Mouse (Mus musculus) heart, postnatal 14 days (tissue): ENCODE data around the gene Mgmt. TPM values are rescaled to one million over a fixed set of nuclear protein-coding genes. Genes with fewer than 3 reads are reported as not detected.
A peak's percentile ranks its signal among the peaks of the same experiment; 100 is the strongest.

Experiments used
- DNase-seq, 2 experiments: peaks; one replicate each; pipeline ENCODE4 v3.0.0; 2021 to 2022
- intact Hi-C: fragments of 180-260 bp; cut with DNase I; formaldehyde crosslinking; loops from one replicate; pipeline ENCODE4 v1.15.1; 2025
- total RNA-seq, 2 experiments: library from RNA; stranded (reverse); gene quantifications; 2 replicates each; pipeline ENCODE4 v1.2.3; 2021

Gene Mgmt
- total RNA-seq, 2 experiments from 2014 or later = 3.4 to 3.6 TPM

GRCm38 (mm10) chr7:136897481-136897880 is 3.1 kb downstream of the Mgmt start:
- DNase-seq = no peak
- intact Hi-C loops = no loop called here

GRCm38 (mm10) chr7:136898005-136898404 is 3.6 kb downstream of the Mgmt start:
- intact Hi-C loops = no loop called here
- no peak for DNase-seq

- intact Hi-C loops = no loop called here
- no peak for DNase-seq
Measured at GRCm38 (mm10) chr7:136908616-136909144, 14.3 kb downstream of the Mgmt start.

GRCm38 (mm10) chr7:136912901-136913300 is 18.5 kb downstream of the Mgmt start:
- DNase-seq = no peak
- intact Hi-C loops = no loop called here

GRCm38 (mm10) chr7:136916021-136916420 is 21.6 kb downstream of the Mgmt start:
- intact Hi-C loops = no loop called here

GRCm38 (mm10) chr7:136920976-136921755 is 26.8 kb downstream of the Mgmt start:
- intact Hi-C loops = no loop called here
- no peak for DNase-seq

More at GRCm38 (mm10) chr7:136916021-136916420, 21.6 kb downstream of the Mgmt start:
- DNase-seq = no peak

- DNase-seq = no peak
Measured at GRCm38 (mm10) chr7:136922230-136922629, 27.8 kb downstream of the Mgmt start.

GRCm38 (mm10) chr7:136924610-136925260 is 30.3 kb downstream of the Mgmt start:
- intact Hi-C loops = no loop called here

More at GRCm38 (mm10) chr7:136922230-136922629, 27.8 kb downstream of the Mgmt start:
- intact Hi-C loops = no loop called here

GRCm38 (mm10) chr7:136926178-136926577 is 31.8 kb downstream of the Mgmt start:
- DNase-seq = no peak
- intact Hi-C loops = no loop called here

More at GRCm38 (mm10) chr7:136924610-136925260, 30.3 kb downstream of the Mgmt start:
- DNase-seq = no peak

GRCm38 (mm10) chr7:136930451-136930850 is 36.0 kb downstream of the Mgmt start:
- DNase-seq = no peak
- intact Hi-C loops = no loop called here

- no peak for DNase-seq
- intact Hi-C loops = no loop called here
Measured at GRCm38 (mm10) chr7:136933367-136933766, 39.0 kb downstream of the Mgmt start.

- intact Hi-C loops = no loop called here
- no peak for DNase-seq
Measured at GRCm38 (mm10) chr7:136934336-136934735, 39.9 kb downstream of the Mgmt start.

- DNase-seq = no peak
Measured at GRCm38 (mm10) chr7:136934784-136935183, 40.4 kb downstream of the Mgmt start.

GRCm38 (mm10) chr7:136938371-136938770 is 44.0 kb downstream of the Mgmt start:
- no peak for DNase-seq
- intact Hi-C loops = no loop called here

More at GRCm38 (mm10) chr7:136934784-136935183, 40.4 kb downstream of the Mgmt start:
- intact Hi-C loops = no loop called here

GRCm38 (mm10) chr7:136942414-136942813 is 48.0 kb downstream of the Mgmt start:
- no peak for DNase-seq
- intact Hi-C loops = loop anchor here (10.0 kb wide), 1 partner anchor 458 kb away; no protein-coding TSS in a partner anchor

GRCm38 (mm10) chr7:136943886-136944285 is 49.5 kb downstream of the Mgmt start:
- no peak for DNase-seq
- intact Hi-C loops = loop anchor here (10.0 kb wide), 1 partner anchor 459 kb away; no protein-coding TSS in a partner anchor

- intact Hi-C loops = loop anchor here (10.0 kb wide), 1 partner anchor 461 kb away; no protein-coding TSS in a partner anchor
- DNase-seq = no peak
Measured at GRCm38 (mm10) chr7:136945697-136946096, 51.3 kb downstream of the Mgmt start.

GRCm38 (mm10) chr7:136946131-136946530 is 51.7 kb downstream of the Mgmt start:
- intact Hi-C loops = loop anchor here (10.0 kb wide), 1 partner anchor 461 kb away; no protein-coding TSS in a partner anchor
- peak; percentile 31 to 38 for DNase-seq

GRCm38 (mm10) chr7:136948275-136948810 is 53.9 kb downstream of the Mgmt start:
- intact Hi-C loops = loop anchor here (10.0 kb wide), 1 partner anchor 464 kb away; no protein-coding TSS in a partner anchor
- no peak for DNase-seq

GRCm38 (mm10) chr7:136952608-136953007 is 58.2 kb downstream of the Mgmt start:
- intact Hi-C loops = no loop called here

GRCm38 (mm10) chr7:136953251-136953650 is 58.8 kb downstream of the Mgmt start:
- no peak for DNase-seq
- intact Hi-C loops = no loop called here

More at GRCm38 (mm10) chr7:136952608-136953007, 58.2 kb downstream of the Mgmt start:
- DNase-seq = no peak
